Mouse (Mus musculus): ENCODE results near the gene Agbl3.

DNA sequence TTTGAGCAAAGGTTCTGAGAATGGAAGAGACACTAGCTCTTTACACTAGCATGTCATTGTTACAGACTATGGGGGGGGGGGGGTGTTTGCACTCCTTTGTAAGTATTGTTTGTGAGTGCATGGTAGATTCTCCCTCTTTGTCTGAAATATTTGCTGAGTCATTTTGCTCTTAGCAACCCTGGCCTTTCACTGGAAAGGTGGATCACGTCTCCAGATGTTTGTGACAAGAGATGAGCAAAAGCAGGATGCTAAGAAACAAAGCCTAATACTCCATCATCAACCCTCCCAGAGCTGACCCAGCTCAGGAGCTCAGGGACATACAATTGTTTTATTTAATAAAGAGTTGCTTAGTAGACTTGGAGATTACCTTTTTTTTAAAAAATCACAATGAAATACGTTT is 43.3 kb upstream of the Agbl3 start:
- no peak for TF ChIP-seq POLR2A (IDR thresholded peaks at IDR 0.05; ENCODE audit: borderline replicate concordance, control insufficient read depth, low read depth, low read length)
- no peak for TF ChIP-seq CTCF (IDR thresholded peaks at IDR 0.05; ENCODE audit: control insufficient read depth, insufficient read depth, low read length)
